17 mouse cellular contexts compared by ENCODE assay signal in genomic region chr14:78041886-78042526, GRCm38 (mm10). TPM values are rescaled to one million over a fixed set of nuclear protein-coding genes. Genes with fewer than 3 reads are reported as not detected.
DNase-seq lines count a peak whose midpoint lies in the region; ATAC-seq and TF ChIP-seq lines count a peak whose summit lies in the region.
"Had no signal": no experiment of that assay in that cellular context is flagged by ENCODE, and none has a peak within 500 bp of the region (broad histone marks: within the 10 kb centered on the region; RNA-seq: fewer than 3 reads in every experiment).

No protein-coding gene starts in this region.

- TF ChIP-seq POLR2A in brain, embryonic 14.5 days (IDR thresholded peaks at IDR 0.05; ENCODE audit: borderline replicate concordance, extremely low read depth, insufficient read depth, insufficient read length, poor library complexity, severe bottlenecking), result no peak
- no peak for TF ChIP-seq POLR2A in testis, adult 2 months (IDR thresholded peaks at IDR 0.05; ENCODE audit: control insufficient read depth, low read depth, low read length)

- H3K4me3 ChIP-seq in embryonic facial prominence, embryonic 14.5 days (ENCODE audit: low read depth, low read length), result no peak overlapping the region
- H3K4me3 ChIP-seq in embryonic facial prominence, embryonic 10.5 days, result no peak overlapping the region
- H3K4me3 ChIP-seq in limb, embryonic 13.5 days, result no peak overlapping the region
- no peak overlapping the region for H3K4me3 ChIP-seq in limb, embryonic 10.5 days
- H3K4me3 ChIP-seq in testis, adult 2 months (ENCODE audit: control insufficient read depth, low read depth, low read length), result no peak overlapping the region
- H3K4me3 ChIP-seq: embryonic facial prominence, embryonic 15.5 days had no signal

- 0 out of 2 replicates have a peak, but pooled peaks cover 3% of the 10 kb centered on the region for H3K4me1 ChIP-seq in embryonic facial prominence, embryonic 14.5 days (ENCODE audit: control insufficient read depth, insufficient read depth, low read length)
- H3K4me1 ChIP-seq in embryonic facial prominence, embryonic 10.5 days, result no peaks in the 10 kb centered on the region
- peaks cover 9% of the 10 kb centered on the region for H3K4me1 ChIP-seq in limb, embryonic 13.5 days
- no peaks in the 10 kb centered on the region for H3K4me1 ChIP-seq in limb, embryonic 10.5 days
- H3K4me1 ChIP-seq in testis, adult 2 months (ENCODE audit: control insufficient read depth, insufficient read depth, low read length), result no peaks in the 10 kb centered on the region; the same call in 1 of the 2 replicates

- ATAC-seq in embryonic facial prominence, embryonic 14.5 days (ENCODE audit: low read depth), result 0 out of 2 replicates have a peak, but pooled peaks have one; percentile 30
- peak; percentile 66 for ATAC-seq in limb, embryonic 13.5 days (ENCODE audit: low FRiP score, low read depth)
- ATAC-seq: forebrain, embryonic 14.5 days; inflammation-experienced regulatory T-cells, adult 6 months had no signal

- no peak overlapping the region for H3K4me2 ChIP-seq in embryonic facial prominence, embryonic 14.5 days (ENCODE audit: low read depth, low read length)
- no peak overlapping the region for H3K4me2 ChIP-seq in limb, embryonic 13.5 days (replicated peaks)
- H3K4me2 ChIP-seq: embryonic facial prominence, embryonic 15.5 days had no signal

- DNase-seq in embryonic facial prominence, embryonic 14.5 days (ENCODE audit: low spot score), result peak; percentile 73
- DNase-seq in embryonic facial prominence, embryonic 10.5 days (ENCODE audit: low spot score), result no peak
- DNase-seq in limb, embryonic 10.5 days (ENCODE audit: low spot score), result no peak
- DNase-seq in brain, embryonic 14.5 days (ENCODE audit: low read depth), result no peak
- DNase-seq in embryo, embryonic 9.5 days (ENCODE audit: extremely low spot score), result no peak
- no peak for DNase-seq in adrenal gland, postnatal 14 days
- DNase-seq: cerebellum, postnatal 36 days; heart, postnatal 14 days; lung, adult 18-20 months had no signal

- no peaks in the 10 kb centered on the region for H3K27me3 ChIP-seq in embryonic facial prominence, embryonic 14.5 days (replicated peaks; ENCODE audit: control insufficient read depth, insufficient read depth, low read length)
- H3K27me3 ChIP-seq in embryonic facial prominence, embryonic 10.5 days (replicated peaks; ENCODE audit: low read depth, poor library complexity, severe bottlenecking), result no peaks in the 10 kb centered on the region
- H3K27me3 ChIP-seq in limb, embryonic 13.5 days, result no peaks in the 10 kb centered on the region
- H3K27me3 ChIP-seq in limb, embryonic 10.5 days (ENCODE audit: low read depth, poor library complexity, severe bottlenecking), result no peaks in the 10 kb centered on the region
- H3K27me3 ChIP-seq in testis, adult 2 months (ENCODE audit: control insufficient read depth, insufficient read depth, low read length), result no peaks in the 10 kb centered on the region
- H3K27me3 ChIP-seq: embryonic facial prominence, embryonic 15.5 days had no signal

- TF ChIP-seq CTCF in brain, embryonic 14.5 days (IDR thresholded peaks at IDR 0.05; ENCODE audit: borderline replicate concordance, extremely low read depth, insufficient read depth, insufficient read length), result peak; percentile 28; the same call in 1 of the 2 replicates
- TF ChIP-seq CTCF in testis, adult 2 months (IDR thresholded peaks at IDR 0.05; ENCODE audit: control insufficient read depth, insufficient read depth, insufficient replicate concordance, low read depth, low read length), result peak; percentile 46; the same call in 1 of the 2 replicates

- H3K9me3 ChIP-seq in embryonic facial prominence, embryonic 14.5 days (ENCODE audit: control insufficient read depth, low read length), result no peaks in the 10 kb centered on the region
- no peaks in the 10 kb centered on the region for H3K9me3 ChIP-seq in embryonic facial prominence, embryonic 10.5 days
- no peaks in the 10 kb centered on the region for H3K9me3 ChIP-seq in limb, embryonic 13.5 days
- H3K9me3 ChIP-seq in limb, embryonic 10.5 days (replicated peaks), result no peaks in the 10 kb centered on the region
- H3K9me3 ChIP-seq: embryonic facial prominence, embryonic 15.5 days had no signal

- H3K27ac ChIP-seq in embryonic facial prominence, embryonic 14.5 days (replicated peaks; ENCODE audit: low read depth, low read length), result no peak overlapping the region; the same call in 1 of the 2 replicates
- H3K27ac ChIP-seq in embryonic facial prominence, embryonic 10.5 days (replicated peaks), result no peak overlapping the region
- no peak overlapping the region; the same call in 1 of the 2 replicates for H3K27ac ChIP-seq in limb, embryonic 13.5 days
- no peak overlapping the region for H3K27ac ChIP-seq in limb, embryonic 10.5 days
- no peak overlapping the region for H3K27ac ChIP-seq in testis, adult 2 months (ENCODE audit: control insufficient read depth, insufficient read depth, low read depth, low read length)
- H3K27ac ChIP-seq: embryonic facial prominence, embryonic 15.5 days had no signal

- WGBS in embryonic facial prominence, embryonic 14.5 days, result 59% methylated on average over 11 of the region's 11 CpGs
- WGBS in embryonic facial prominence, embryonic 10.5 days, result 79% methylated on average over 11 of the region's 11 CpGs
- 64% methylated on average over 11 of the region's 11 CpGs for WGBS in limb, embryonic 13.5 days
- 83% methylated on average over 11 of the region's 11 CpGs for WGBS in limb, embryonic 10.5 days

- H3K9ac ChIP-seq in embryonic facial prominence, embryonic 14.5 days (ENCODE audit: low read depth, low read length), result no peak overlapping the region
- no peak overlapping the region for H3K9ac ChIP-seq in limb, embryonic 13.5 days
- H3K9ac ChIP-seq: embryonic facial prominence, embryonic 15.5 days had no signal

- no peaks in the 10 kb centered on the region for H3K36me3 ChIP-seq in embryonic facial prominence, embryonic 14.5 days (ENCODE audit: control insufficient read depth, insufficient read depth, low read length)
- no peaks in the 10 kb centered on the region for H3K36me3 ChIP-seq in embryonic facial prominence, embryonic 10.5 days (replicated peaks)
- no peaks in the 10 kb centered on the region for H3K36me3 ChIP-seq in limb, embryonic 13.5 days
- no peaks in the 10 kb centered on the region for H3K36me3 ChIP-seq in limb, embryonic 10.5 days
- no peaks in the 10 kb centered on the region for H3K36me3 ChIP-seq in testis, adult 2 months (ENCODE audit: control insufficient read depth, insufficient read depth, low read length)
- H3K36me3 ChIP-seq: embryonic facial prominence, embryonic 15.5 days had no signal

RNA-seq across cellular contexts. Expression of gene Fam216b, which starts 46.8 kb away (rescaled TPM):
- 0.90 TPM in 1 of 2 replicates, not detected in the other for polyA plus RNA-seq in embryonic facial prominence, embryonic 14.5 days (2014; fragmentation: Nextera tagmentation; extraction: Ambion mirVana)
- polyA plus RNA-seq in embryonic facial prominence, embryonic 10.5 days (2016; fragmentation: Nextera tagmentation; extraction: Ambion mirVana), result not detected in 2 replicates
- polyA plus RNA-seq in limb, embryonic 13.5 days (2015; fragmentation: Nextera tagmentation; extraction: Ambion mirVana), result not detected in 2 replicates
- polyA plus RNA-seq in limb, embryonic 10.5 days (2016; fragmentation: Nextera tagmentation; extraction: Ambion mirVana), result not detected in 2 replicates
- 0.37 and 0.38 TPM in 2 replicates for polyA plus RNA-seq in brain, embryonic 14.5 days (2012; rRNA removed)
- polyA plus RNA-seq in testis, adult 2 months (2012; rRNA removed), result not detected in 2 replicates
- total RNA-seq in adrenal gland, postnatal 14 days (2021), result not detected in 2 replicates
- total RNA-seq: adrenal gland, adult 18-20 months; gastrocnemius, postnatal 4 days had no signal
- polyA plus RNA-seq: inflammation-experienced regulatory T-cells, adult 6 months; large intestine, adult 2 months had no signal
